Mouse (Mus musculus): ENCODE data around the gene Sf1. TPM values are rescaled to one million over a fixed set of nuclear protein-coding genes. Genes with fewer than 3 reads are reported as not detected.

Sf1 gene
- total RNA-seq, 1 experiment: 150 TPM

DNA sequence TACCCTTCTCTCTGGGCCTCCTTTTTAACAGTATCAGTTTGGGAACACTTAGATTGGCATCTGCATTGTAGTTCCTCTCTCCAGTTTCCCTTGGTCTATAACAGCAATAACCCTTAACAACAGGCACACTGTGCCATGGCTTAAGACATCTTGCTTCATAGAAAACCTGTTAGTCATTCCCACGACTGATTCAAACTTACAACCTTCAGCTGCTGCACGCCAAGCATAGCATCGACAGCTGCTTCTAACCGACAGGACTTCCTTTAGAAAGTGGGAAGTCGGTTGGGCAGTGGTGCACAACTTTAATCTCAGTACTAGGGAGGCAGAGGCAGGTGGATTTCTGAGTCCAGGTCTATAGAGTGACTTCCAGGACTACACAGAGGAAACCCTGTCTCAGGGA, 32.3 kb upstream of the Sf1 start:
- no peak for DNase-seq (ENCODE audit: low read depth, low spot score)
- TF ChIP-seq CHD2 (IDR thresholded peaks at IDR 0.05; ENCODE audit: low read depth, low read length) (no peak), ZNF384 (IDR thresholded peaks at IDR 0.05; ENCODE audit: low read depth, low read length) (no peak), ZC3H11A (IDR thresholded peaks at IDR 0.05; ENCODE audit: borderline replicate concordance, low read depth, low read length) (no peak), HCFC1 (IDR thresholded peaks at IDR 0.05; ENCODE audit: borderline replicate concordance, insufficient read depth, low read length) (no peak), MAFK (IDR thresholded peaks at IDR 0.05; ENCODE audit: insufficient read depth, low read depth, low read length) (no peak)
- Histone ChIP-seq H3K9ac (ENCODE audit: insufficient read depth, low read depth, low read length, poor library complexity, severe bottlenecking) (no peak overlapping the region), H3K4me3 (ENCODE audit: insufficient read depth in 1 of 2, low read depth in 1 of 2, low read length in 2 of 2, poor library complexity in 1 of 2, severe bottlenecking in 1 of 2) (no peak overlapping the region), H3K36me3 (ENCODE audit: control insufficient read depth, insufficient read depth, low read length, poor library complexity, severe bottlenecking) (0 out of 2 replicates have a peak, but pooled peaks cover under 1% of the 10 kb centered on the region), H3K9me3 (ENCODE audit: control insufficient read depth, insufficient read depth, low read depth, low read length) (no peaks in the 10 kb centered on the region), H3K27ac (ENCODE audit: insufficient read depth, low read depth, low read length, poor library complexity, severe bottlenecking) (no peak overlapping the region), H3K4me1 (ENCODE audit: control insufficient read depth in 2 of 2, insufficient read depth in 2 of 2, low read length in 2 of 2, poor library complexity in 1 of 2) (peaks cover 3 to 5% of the 10 kb centered on the region in 2 experiments)
- in situ Hi-C loops (cut with MboI; ENCODE audit: low sequenced_read_pairs in 2 of 2, unreplicated experiment in 2 of 2): no loop called here

DNA sequence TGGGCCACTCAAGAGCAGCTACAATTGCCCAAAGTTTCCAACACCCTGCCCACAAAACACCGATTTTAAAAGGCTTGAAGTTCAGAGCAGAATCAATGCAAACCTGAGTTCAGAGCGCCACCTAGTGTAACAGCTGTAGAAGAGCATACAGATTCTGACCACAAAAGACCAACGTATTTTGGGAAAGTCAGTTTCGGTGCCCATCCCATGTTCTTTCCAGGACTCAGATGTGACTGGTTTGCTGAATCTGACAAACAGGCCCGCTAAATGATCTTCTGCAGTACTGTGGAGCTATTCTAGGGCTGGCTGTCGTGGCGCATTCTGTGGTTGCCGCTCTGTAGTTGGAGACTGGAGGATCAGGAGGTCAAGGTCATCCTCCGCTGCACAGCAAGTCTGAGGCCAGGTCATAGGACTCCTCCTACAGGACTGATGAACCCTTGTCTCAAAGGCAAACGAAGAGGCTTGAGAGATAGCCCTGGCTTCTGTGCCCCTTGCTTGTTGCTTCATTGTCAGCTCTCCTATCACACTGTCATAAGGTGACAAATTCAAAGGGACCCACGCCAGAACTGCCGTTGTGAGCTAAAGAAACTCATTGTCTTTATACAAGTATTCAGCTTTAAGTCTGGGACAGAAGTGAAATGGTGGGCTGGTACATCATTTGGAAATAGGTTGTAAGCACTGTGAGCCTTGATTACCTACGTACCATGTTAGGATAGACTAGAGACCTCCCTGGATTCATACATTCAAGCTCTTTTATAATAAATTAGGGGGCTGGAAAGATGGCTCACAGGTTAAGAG, 31.6 kb upstream of the Sf1 start:
- Histone ChIP-seq H3K9me3 (ENCODE audit: control insufficient read depth, insufficient read depth, low read depth, low read length) (no peaks in the 10 kb centered on the region), H3K4me1 (ENCODE audit: control insufficient read depth in 2 of 2, insufficient read depth in 2 of 2, low read length in 2 of 2, poor library complexity in 1 of 2) (peaks cover 5 to 9% of the 10 kb centered on the region in 2 experiments), H3K4me3 (ENCODE audit: insufficient read depth in 1 of 2, low read depth in 1 of 2, low read length in 2 of 2, poor library complexity in 1 of 2, severe bottlenecking in 1 of 2) (no peak overlapping the region), H3K36me3 (ENCODE audit: control insufficient read depth, insufficient read depth, low read length, poor library complexity, severe bottlenecking) (peaks cover under 1% of the 10 kb centered on the region; the same call in 1 of the 2 replicates), H3K9ac (ENCODE audit: insufficient read depth, low read depth, low read length, poor library complexity, severe bottlenecking) (no peak overlapping the region), H3K27ac (ENCODE audit: insufficient read depth, low read depth, low read length, poor library complexity, severe bottlenecking) (no peak overlapping the region)
- TF ChIP-seq CHD2 (IDR thresholded peaks at IDR 0.05; ENCODE audit: low read depth, low read length) (no peak), ZNF384 (IDR thresholded peaks at IDR 0.05; ENCODE audit: low read depth, low read length) (no peak), ZC3H11A (IDR thresholded peaks at IDR 0.05; ENCODE audit: borderline replicate concordance, low read depth, low read length) (peak; percentile 35; the same call in 1 of the 2 replicates), HCFC1 (IDR thresholded peaks at IDR 0.05; ENCODE audit: borderline replicate concordance, insufficient read depth, low read length) (no peak), MAFK (IDR thresholded peaks at IDR 0.05; ENCODE audit: insufficient read depth, low read depth, low read length) (no peak)
- in situ Hi-C loops (cut with MboI; ENCODE audit: low sequenced_read_pairs in 2 of 2, unreplicated experiment in 2 of 2): no loop called here
- peak; percentile 50 for DNase-seq (ENCODE audit: low read depth, low spot score)

- in situ Hi-C loops (cut with MboI; ENCODE audit: low sequenced_read_pairs in 2 of 2, unreplicated experiment in 2 of 2): no loop called here
- Histone ChIP-seq H3K9ac (ENCODE audit: insufficient read depth, low read depth, low read length, poor library complexity, severe bottlenecking) (peak overlapping the region; percentile 36; the same call in 1 of the 2 replicates), H3K4me3 (ENCODE audit: insufficient read depth in 1 of 2, low read depth in 1 of 2, low read length in 2 of 2, poor library complexity in 1 of 2, severe bottlenecking in 1 of 2) (peak overlapping the region; percentile 13 to 94), H3K36me3 (ENCODE audit: control insufficient read depth, insufficient read depth, low read length, poor library complexity, severe bottlenecking) (peaks cover 19% of the 10 kb centered on the region), H3K4me1 (ENCODE audit: control insufficient read depth in 2 of 2, insufficient read depth in 2 of 2, low read length in 2 of 2, poor library complexity in 1 of 2) (peaks cover 5 to 9% of the 10 kb centered on the region in 2 experiments), H3K27ac (ENCODE audit: insufficient read depth, low read depth, low read length, poor library complexity, severe bottlenecking) (peak overlapping the region; percentile 9), H3K9me3 (ENCODE audit: control insufficient read depth, insufficient read depth, low read depth, low read length) (no peaks in the 10 kb centered on the region)
- TF ChIP-seq ZC3H11A (IDR thresholded peaks at IDR 0.05; ENCODE audit: borderline replicate concordance, low read depth, low read length): no peak
- TF ChIP-seq HCFC1 (IDR thresholded peaks at IDR 0.05; ENCODE audit: borderline replicate concordance, insufficient read depth, low read length): no peak
- TF ChIP-seq MAFK (IDR thresholded peaks at IDR 0.05; ENCODE audit: insufficient read depth, low read depth, low read length): no peak
- no peak for TF ChIP-seq ZNF384 (IDR thresholded peaks at IDR 0.05; ENCODE audit: low read depth, low read length)
- TF ChIP-seq CHD2 (IDR thresholded peaks at IDR 0.05; ENCODE audit: low read depth, low read length): no peak
- no peak for DNase-seq (ENCODE audit: low read depth, low spot score)
These were observed 29.5 kb upstream of the Sf1 start for GRCm38 (mm10) chr19:6333761-6334595.

DNA sequence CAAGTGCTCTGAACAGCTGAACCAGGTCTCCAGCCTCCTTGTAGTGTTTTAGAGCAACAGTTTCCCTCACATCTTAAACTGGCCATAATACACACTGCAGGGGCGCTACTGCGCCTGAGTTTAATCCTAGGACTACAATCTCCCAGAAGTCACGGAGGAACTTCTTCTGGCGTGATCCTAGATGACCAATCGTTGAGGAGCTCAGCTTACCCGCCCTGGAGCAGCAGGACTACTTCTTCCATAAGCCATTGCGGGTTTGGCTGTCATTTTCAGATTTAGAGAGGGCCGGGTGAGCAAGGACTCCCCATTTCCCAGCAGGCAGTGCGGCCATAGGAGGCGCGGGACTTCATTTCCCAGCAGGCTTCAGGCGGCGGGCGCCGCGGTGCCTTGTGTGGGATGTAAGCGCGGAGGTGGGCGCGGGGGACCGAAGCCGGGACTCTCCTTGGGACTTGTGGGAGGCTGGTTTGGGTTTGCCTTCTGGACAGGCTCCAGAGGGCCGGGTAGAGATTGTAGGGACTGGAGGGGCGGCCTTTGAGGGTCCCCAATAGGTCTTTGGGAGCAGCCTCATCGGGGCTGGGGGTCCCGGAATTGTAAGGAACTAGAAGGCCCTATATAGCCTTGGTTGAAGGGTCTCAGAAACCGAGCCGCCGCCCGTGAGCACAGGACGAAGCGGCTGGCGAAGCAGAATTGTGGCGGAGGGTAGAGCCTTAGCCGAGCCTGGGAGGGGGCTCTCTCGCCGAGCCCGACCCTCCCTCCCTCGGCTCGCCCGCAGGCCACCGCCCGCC, 28.6 kb upstream of the Sf1 start, which contains the start of gene Men1:
Men1 (plus strand) TSS at position 307 of the 785 bp plus-strand sequence.
- in situ Hi-C loops (cut with MboI; ENCODE audit: low sequenced_read_pairs in 2 of 2, unreplicated experiment in 2 of 2): no loop called here
- H3K9ac ChIP-seq (ENCODE audit: insufficient read depth, low read depth, low read length, poor library complexity, severe bottlenecking): peak within 1 kb of the TSS; percentile 83
- H3K4me1 ChIP-seq (ENCODE audit: control insufficient read depth in 2 of 2, insufficient read depth in 2 of 2, low read length in 2 of 2, poor library complexity in 1 of 2): peaks cover 5 to 15% of the 10 kb centered on the region in 2 experiments
- peaks cover 27% of the 10 kb centered on the region for H3K36me3 ChIP-seq (ENCODE audit: control insufficient read depth, insufficient read depth, low read length, poor library complexity, severe bottlenecking)
- H3K27ac ChIP-seq (ENCODE audit: insufficient read depth, low read depth, low read length, poor library complexity, severe bottlenecking): peak within 1 kb of the TSS; percentile 9
- H3K9me3 ChIP-seq (ENCODE audit: control insufficient read depth, insufficient read depth, low read depth, low read length): no peaks in the 10 kb centered on the region
- TF ChIP-seq CHD2 (IDR thresholded peaks at IDR 0.05; ENCODE audit: low read depth, low read length) (peak; percentile 63), MAFK (IDR thresholded peaks at IDR 0.05; ENCODE audit: insufficient read depth, low read depth, low read length) (no peak), HCFC1 (IDR thresholded peaks at IDR 0.05; ENCODE audit: borderline replicate concordance, insufficient read depth, low read length) (peak; percentile 94)
- DNase-seq (ENCODE audit: low read depth, low spot score): peak; percentile 93
- peak within 1 kb of the TSS; percentile 81 to 94 for H3K4me3 ChIP-seq (ENCODE audit: insufficient read depth in 1 of 2, low read depth in 1 of 2, low read length in 2 of 2, poor library complexity in 1 of 2, severe bottlenecking in 1 of 2)
